Mouse (Mus musculus) T-helper 17 cell (primary cell): Measurements from ENCODE around the gene Slc6a9.

Source experiments
- in situ Hi-C, 2 experiments: fragments of 300-600 bp; cut with MboI, MseI; formaldehyde crosslinking; loops; 1 replicate in 1 of 2; 2 replicates in 1 of 2; pipeline ENCODE4 v1.15.1; 2025; ENCODE audit warnings: high pct_unique_total_duplicates in 2 of 2

Slc6a9 gene

DNA sequence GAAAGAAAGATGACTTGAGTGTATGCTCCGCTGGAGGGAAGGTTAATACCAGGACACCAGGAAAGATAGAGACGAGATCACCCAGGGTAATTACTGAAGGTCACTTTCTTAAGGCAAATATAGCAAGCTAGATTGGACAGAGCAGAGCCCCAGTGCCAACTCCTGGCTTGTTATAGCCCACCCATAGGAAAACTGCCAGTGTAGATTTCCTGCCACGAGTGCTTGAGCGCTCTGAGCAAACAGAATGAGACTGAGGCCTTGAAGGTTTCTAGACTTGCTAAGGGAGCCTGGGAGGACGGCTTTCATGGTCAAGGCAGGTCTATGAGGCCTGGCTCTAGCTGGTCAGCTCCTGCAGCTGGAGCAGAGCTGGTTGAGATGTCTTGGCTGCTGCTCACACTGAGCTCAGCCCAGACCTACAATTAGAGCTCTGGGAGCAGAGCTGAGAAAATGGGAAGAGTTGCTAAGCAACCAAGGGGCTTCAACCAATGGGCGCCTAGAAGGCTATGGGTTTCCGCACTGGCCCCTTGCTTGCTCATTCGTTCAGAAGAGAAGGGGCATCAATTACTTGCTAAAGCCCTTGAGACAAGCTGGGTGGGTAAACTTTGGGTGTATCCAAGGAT lies 74.6 kb downstream of the Slc6a9 start:
- in situ Hi-C loops = no loop called here

DNA sequence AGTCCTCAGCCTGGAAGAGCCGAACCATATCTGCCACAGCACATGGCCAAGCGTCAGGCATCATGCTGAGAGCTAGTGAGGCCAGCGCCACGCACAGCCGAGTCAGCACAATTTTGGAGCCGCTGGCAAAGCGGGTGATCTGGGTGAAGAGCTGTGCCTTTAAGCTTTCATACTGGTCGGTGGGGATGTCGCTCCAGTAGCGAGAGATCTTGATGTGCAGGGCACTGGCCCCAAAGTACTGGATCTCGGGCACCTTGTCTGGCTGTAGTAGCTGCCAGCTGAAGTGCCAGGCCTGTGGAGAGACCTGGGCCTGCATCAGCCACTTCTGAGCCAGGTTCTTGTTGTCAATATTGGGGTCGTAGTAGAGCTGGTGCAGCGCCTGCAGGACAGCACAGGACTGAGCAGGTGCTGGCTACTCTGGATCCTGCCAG lies 77.8 kb downstream of the Slc6a9 start:
- in situ Hi-C loops = loop anchor here in 1 of 2 experiments (5.0 to 10.0 kb wide), 3 partner anchors 175 to 523 kb away; partner anchors contain the start of gene Cdc20

GRCm38 (mm10) chr4:117912685-117913273 lies 78.5 kb downstream of the Slc6a9 start:
- in situ Hi-C loops = loop anchor here in 1 of 2 experiments (5.0 to 10.0 kb wide), 3 partner anchors 175 to 522 kb away; partner anchors contain the start of gene Cdc20

- in situ Hi-C loops = loop anchor here in 1 of 2 experiments (5.0 to 10.0 kb wide), 3 partner anchors 174 to 521 kb away; partner anchors contain the start of gene Cdc20
These were observed 79.1 kb downstream of the Slc6a9 start for GRCm38 (mm10) chr4:117913421-117913820.

- in situ Hi-C loops = loop anchor here in 1 of 2 experiments (5.0 to 10.0 kb wide), 3 partner anchors 173 to 521 kb away; partner anchors contain the start of gene Cdc20
These were observed 79.7 kb downstream of the Slc6a9 start for GRCm38 (mm10) chr4:117914031-117914430.

GRCm38 (mm10) chr4:117914591-117915442 lies 80.5 kb downstream of the Slc6a9 start, which contains the start of gene Ipo13:
TSS of gene Ipo13 (minus strand) at chr4:117914999.
- in situ Hi-C loops = loop anchor here in 1 of 2 experiments (5.0 to 10.0 kb wide), 3 partner anchors 172 to 520 kb away; partner anchors contain the start of gene Cdc20

GRCm38 (mm10) chr4:117915489-117916105 lies 81.3 kb downstream of the Slc6a9 start:
- in situ Hi-C loops = loop anchor here in 1 of 2 experiments (10.0 kb wide), 1 partner anchor 519 kb away; the partner anchor contains the start of gene Cdc20

- in situ Hi-C loops = loop anchor here in 1 of 2 experiments (10.0 kb wide), 1 partner anchor 518 kb away; the partner anchor contains the start of gene Cdc20
These were observed 82.1 kb downstream of the Slc6a9 start for GRCm38 (mm10) chr4:117916386-117916785.

GRCm38 (mm10) chr4:117917402-117917801 lies 83.1 kb downstream of the Slc6a9 start:
- in situ Hi-C loops = loop anchor here in 1 of 2 experiments (10.0 kb wide), 1 partner anchor 517 kb away; the partner anchor contains the start of gene Cdc20

DNA sequence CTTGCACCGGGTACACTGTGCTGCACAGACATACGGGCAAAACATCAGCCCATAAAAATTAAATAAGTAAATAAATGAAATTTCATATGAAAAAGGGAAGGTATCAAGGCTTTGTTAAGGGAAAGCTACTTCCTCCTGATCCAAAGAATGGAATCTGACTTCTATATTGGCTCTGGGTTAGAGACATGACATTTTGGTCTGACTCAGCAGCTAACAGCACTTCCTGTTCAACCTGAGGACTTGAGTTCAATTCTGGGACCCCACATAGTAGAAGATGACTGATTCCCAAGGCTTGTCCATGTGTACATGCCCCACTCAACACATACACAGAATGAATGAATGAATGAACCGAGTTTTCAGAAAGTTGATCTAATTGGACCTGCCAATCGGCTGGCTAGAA lies 83.5 kb downstream of the Slc6a9 start:
- in situ Hi-C loops = loop anchor here in 1 of 2 experiments (10.0 kb wide), 1 partner anchor 517 kb away; the partner anchor contains the start of gene Cdc20

DNA sequence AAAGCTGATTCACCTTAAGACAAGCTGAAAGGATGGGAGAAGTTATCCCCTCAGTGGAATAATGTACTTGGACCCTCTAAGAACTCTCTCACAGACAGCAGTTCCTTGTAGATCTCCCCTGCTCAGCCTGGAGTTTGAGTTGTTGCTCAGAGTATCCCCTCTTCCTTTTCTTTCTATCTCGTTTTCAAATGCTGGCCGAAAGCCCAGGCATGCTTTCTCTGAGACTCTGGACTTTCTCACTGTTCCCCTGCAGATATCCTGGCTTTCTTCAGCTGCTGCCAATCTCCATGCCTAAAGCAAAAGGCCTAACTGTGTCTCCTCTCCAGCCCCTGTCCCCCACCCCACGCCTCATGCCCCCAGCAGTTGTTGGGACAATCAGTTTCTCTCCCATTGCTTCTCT lies 84.0 kb downstream of the Slc6a9 start:
- in situ Hi-C loops = loop anchor here in 1 of 2 experiments (10.0 kb wide), 1 partner anchor 517 kb away; the partner anchor contains the start of gene Cdc20

- in situ Hi-C loops = loop anchor here in 1 of 2 experiments (10.0 kb wide), 1 partner anchor 516 kb away; the partner anchor contains the start of gene Cdc20
These were observed 84.5 kb downstream of the Slc6a9 start for GRCm38 (mm10) chr4:117918762-117919161.

GRCm38 (mm10) chr4:117921358-117921757 lies 87.1 kb downstream of the Slc6a9 start:
- in situ Hi-C loops = no loop called here

DNA sequence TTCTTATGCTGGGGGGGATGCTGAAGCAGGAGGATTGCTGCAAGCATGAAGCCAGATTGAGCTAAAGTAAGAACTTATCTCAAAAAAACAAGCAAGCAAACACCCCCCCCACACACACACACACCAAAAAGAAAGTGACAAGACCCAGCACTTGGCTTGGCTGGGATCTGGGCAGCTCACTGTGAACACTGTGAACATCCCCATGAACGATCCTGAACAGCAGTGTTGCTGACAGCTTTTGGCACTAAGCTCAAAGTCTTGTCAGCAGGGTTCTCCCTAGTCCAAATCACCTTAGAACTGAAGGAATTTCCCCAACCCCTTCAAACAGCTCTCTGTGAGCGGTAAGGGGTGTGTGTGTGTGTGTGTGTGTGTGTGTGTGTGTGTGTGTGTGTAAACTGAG lies 89.1 kb downstream of the Slc6a9 start:
- in situ Hi-C loops = no loop called here
